Mouse (Mus musculus) left cerebral cortex, adult 8-10 months (tissue): Measurements from ENCODE around the gene Rps15a. TPM values are rescaled to one million over a fixed set of nuclear protein-coding genes. Genes with fewer than 3 reads are reported as not detected.

Experiments used
- DNase-seq, 2 experiments: peaks; one replicate each; pipeline ENCODE4 v3.0.0; 2022; ENCODE audit warnings: low spot score in 2 of 2
- total RNA-seq, 4 experiments: library from RNA; stranded (reverse); gene quantifications; 2 replicates each; pipeline ENCODE4 v1.2.4; 2022

Gene Rps15a
- total RNA-seq, 4 experiments from 2014 or later, result 389 to 421 (median 396) TPM

GRCm38 (mm10) chr7:118116787-118117538 is 975 bp upstream of the Rps15a start:
- DNase-seq, result no peak

- no peak for DNase-seq
These were observed 483 bp downstream of the Rps15a start for GRCm38 (mm10) chr7:118115533-118115876.

- no peak for DNase-seq
These were observed 2.3 kb downstream of the Rps15a start for GRCm38 (mm10) chr7:118113541-118114297.

- DNase-seq, result no peak
These were observed 4.9 kb downstream of the Rps15a start for GRCm38 (mm10) chr7:118111128-118111527.

- no peak for DNase-seq
These were observed 8.3 kb downstream of the Rps15a start for GRCm38 (mm10) chr7:118107671-118108070.

GRCm38 (mm10) chr7:118104458-118105052 is 11.4 kb downstream of the Rps15a start:
- DNase-seq, result no peak

GRCm38 (mm10) chr7:118103462-118104379 is 12.3 kb downstream of the Rps15a start:
- no peak for DNase-seq

GRCm38 (mm10) chr7:118102678-118103461 is 13.1 kb downstream of the Rps15a start:
- no peak for DNase-seq

- DNase-seq, result no peak
These were observed 13.8 kb downstream of the Rps15a start for GRCm38 (mm10) chr7:118102231-118102630.

GRCm38 (mm10) chr7:118097615-118098014 is 18.4 kb downstream of the Rps15a start:
- DNase-seq, result no peak

- no peak for DNase-seq
These were observed 36.0 kb downstream of the Rps15a start for GRCm38 (mm10) chr7:118079987-118080386.

- DNase-seq, result no peak
These were observed 36.9 kb downstream of the Rps15a start for GRCm38 (mm10) chr7:118079097-118079496.

- DNase-seq, result peak in 1 of 2 experiments; percentile 22
These were observed 48.7 kb downstream of the Rps15a start for GRCm38 (mm10) chr7:118067261-118067660.

- DNase-seq, result no peak
These were observed 59.7 kb downstream of the Rps15a start for GRCm38 (mm10) chr7:118056300-118056699.

Other genes with a start within 250 kb of the Rps15a start
- gene Arl6ip1, start 13.5 kb upstream of the Rps15a start, total RNA-seq, result 100 to 1,000 TPM; 242 to 291 (median 261) TPM
- 10 to 100 TPM; 61.6 to 80.7 (median 69.0) TPM for gene Smg1, start 127.5 kb upstream of the Rps15a start, total RNA-seq